Mouse (Mus musculus): Measurements from ENCODE around the gene Cald1. TPM values are rescaled to one million over a fixed set of nuclear protein-coding genes. Genes with fewer than 3 reads are reported as not detected.

Gene Cald1
- polyA plus RNA-seq, 1 experiment from 2014 or later: 59.2 TPM

DNA sequence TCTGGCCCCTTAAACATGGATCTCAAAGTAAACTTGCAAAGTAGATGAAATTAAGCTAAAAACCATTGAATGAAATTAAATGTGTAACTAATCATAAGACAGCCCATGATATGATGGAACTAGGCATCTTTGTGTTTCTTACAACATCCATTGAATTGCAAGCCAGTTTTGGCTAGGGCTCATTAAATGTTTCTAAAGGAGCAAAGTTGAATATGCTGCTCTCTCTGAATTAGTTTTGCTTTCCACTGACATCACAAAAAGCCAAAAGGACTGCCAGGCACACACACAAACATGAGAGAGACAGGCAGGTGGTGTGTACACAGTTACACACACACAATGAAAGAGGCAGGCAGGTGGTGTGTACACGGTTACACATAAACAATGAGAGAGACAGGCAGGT is 127.4 kb downstream of the Cald1 start:
- Histone ChIP-seq H3K9ac (replicated peaks) (no peak overlapping the region), H3K27me3 (replicated peaks) (no peaks in the 10 kb centered on the region), H3K4me3 (replicated peaks) (no peak overlapping the region), H3K36me3 (no peaks in the 10 kb centered on the region), H3K27ac (replicated peaks) (no peak overlapping the region), H3K9me3 (replicated peaks) (no peaks in the 10 kb centered on the region), H3K4me2 (no peak overlapping the region), H3K4me1 (0 out of 2 replicates have a peak, but pooled peaks cover 10% of the 10 kb centered on the region)
- ATAC-seq (ENCODE audit: low FRiP score): no peak
- 78% methylated on average over 1 of the region's 1 CpGs for WGBS

DNA sequence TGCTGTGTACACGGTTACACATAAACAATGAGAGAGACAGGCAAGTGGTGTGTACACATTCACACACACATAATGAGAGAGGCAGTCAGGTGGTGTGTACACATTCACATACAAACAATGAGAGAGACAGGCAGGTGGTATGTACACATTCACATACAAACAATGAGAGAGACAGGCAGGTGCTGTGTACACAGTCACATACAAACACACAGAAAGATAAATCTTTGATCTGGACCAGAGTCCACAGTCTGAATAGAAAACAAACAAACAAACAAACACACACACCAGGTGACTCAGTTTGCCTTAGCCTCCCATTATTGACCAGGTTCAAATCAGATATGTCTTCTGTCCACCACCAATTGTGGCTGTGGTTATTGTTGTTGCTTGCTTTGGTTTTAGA is 127.8 kb downstream of the Cald1 start:
- Histone ChIP-seq H3K4me3 (replicated peaks) (no peak overlapping the region), H3K36me3 (no peaks in the 10 kb centered on the region), H3K27ac (replicated peaks) (no peak overlapping the region), H3K27me3 (replicated peaks) (no peaks in the 10 kb centered on the region), H3K4me2 (no peak overlapping the region), H3K4me1 (peaks cover 13% of the 10 kb centered on the region), H3K9ac (replicated peaks) (no peak overlapping the region), H3K9me3 (replicated peaks) (no peaks in the 10 kb centered on the region)
- 47% methylated on average over 1 of the region's 1 CpGs for WGBS
- ATAC-seq (ENCODE audit: low FRiP score): no peak

DNA sequence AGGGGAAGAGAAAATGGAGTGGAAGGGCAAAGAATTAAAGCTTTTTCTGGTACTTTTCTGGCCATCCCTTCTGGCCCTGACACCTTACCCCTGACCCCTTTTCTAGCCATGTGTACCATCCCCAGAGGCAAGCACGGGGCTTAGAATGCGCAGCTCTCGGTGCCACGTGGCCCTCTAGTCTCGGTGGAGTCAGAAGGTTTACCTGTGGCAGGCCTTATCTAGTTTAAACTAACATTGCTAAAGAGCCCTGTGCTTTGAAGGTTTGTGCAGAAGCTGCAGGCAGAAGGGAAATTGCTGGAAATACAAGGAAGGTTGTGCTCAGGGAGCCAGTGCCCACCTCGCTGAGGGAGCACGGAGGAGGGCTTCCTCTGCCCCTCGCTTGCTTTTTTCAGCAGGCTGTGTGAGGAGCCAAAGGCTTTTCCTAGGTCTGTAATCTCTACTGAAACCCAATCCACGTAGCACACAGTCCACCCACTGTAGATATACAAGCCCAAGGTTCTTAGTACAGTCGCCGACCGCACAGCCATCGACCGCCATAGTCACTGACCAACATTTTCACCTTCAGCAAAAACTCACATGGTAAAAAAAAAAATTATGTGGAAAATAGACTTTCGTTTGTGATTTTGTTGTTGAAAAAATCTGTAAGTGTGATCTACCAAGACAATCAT is 129.2 kb downstream of the Cald1 start:
- no peaks in the 10 kb centered on the region for H3K36me3 ChIP-seq
- H3K4me1 ChIP-seq: peaks cover 23% of the 10 kb centered on the region
- no peak overlapping the region for H3K9ac ChIP-seq (replicated peaks)
- H3K27ac ChIP-seq (replicated peaks): no peak overlapping the region
- H3K27me3 ChIP-seq (replicated peaks): no peaks in the 10 kb centered on the region
- no peak overlapping the region for H3K4me3 ChIP-seq (replicated peaks)
- no peak for ATAC-seq (ENCODE audit: low FRiP score)
- 89% methylated on average over 15 of the region's 15 CpGs for WGBS
- no peak overlapping the region for H3K4me2 ChIP-seq
- H3K9me3 ChIP-seq (replicated peaks): no peaks in the 10 kb centered on the region

DNA sequence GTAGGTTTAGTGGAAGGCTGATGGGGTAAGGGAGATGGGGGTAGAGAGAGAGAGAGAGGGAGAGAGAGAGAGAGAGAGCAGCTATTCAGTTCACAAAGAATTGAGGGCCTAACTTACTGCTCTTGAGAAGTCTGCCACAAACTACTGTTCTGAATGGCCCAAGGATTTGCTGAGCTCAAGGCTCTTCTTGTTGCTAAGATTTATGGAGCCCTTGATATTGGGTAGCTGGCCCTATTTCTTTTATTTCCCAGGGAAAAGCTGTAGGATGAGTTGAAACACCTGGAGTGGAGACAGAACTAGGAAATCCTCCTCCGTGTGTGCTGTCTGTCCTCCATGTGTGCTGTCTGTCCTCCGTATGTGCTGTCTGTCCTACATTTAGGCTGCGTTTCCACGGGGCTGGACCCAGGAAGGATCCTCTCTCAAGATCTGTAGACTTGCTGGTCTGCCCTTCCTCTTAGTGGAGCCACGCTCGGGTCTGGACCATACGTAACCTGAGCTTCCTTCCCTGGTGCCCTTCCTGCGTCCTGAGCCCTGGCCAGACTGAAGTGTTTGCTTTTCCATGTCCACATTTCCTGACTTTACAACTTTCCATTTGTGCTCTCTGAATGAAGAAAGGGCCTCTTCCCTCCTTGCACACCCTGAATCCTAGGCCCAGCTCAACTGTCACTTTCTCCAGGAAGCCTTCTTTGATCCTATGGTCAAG is 131.3 kb downstream of the Cald1 start:
- H3K4me3 ChIP-seq (replicated peaks): no peak overlapping the region
- no peak overlapping the region for H3K27ac ChIP-seq (replicated peaks)
- ATAC-seq (ENCODE audit: low FRiP score): no peak
- no peak overlapping the region for H3K9ac ChIP-seq (replicated peaks)
- no peak overlapping the region for H3K4me2 ChIP-seq
- 78% methylated on average over 8 of the region's 8 CpGs for WGBS
- peaks cover 23% of the 10 kb centered on the region for H3K4me1 ChIP-seq
- H3K36me3 ChIP-seq: no peaks in the 10 kb centered on the region
- H3K27me3 ChIP-seq (replicated peaks): no peaks in the 10 kb centered on the region
- H3K9me3 ChIP-seq (replicated peaks): no peaks in the 10 kb centered on the region

DNA sequence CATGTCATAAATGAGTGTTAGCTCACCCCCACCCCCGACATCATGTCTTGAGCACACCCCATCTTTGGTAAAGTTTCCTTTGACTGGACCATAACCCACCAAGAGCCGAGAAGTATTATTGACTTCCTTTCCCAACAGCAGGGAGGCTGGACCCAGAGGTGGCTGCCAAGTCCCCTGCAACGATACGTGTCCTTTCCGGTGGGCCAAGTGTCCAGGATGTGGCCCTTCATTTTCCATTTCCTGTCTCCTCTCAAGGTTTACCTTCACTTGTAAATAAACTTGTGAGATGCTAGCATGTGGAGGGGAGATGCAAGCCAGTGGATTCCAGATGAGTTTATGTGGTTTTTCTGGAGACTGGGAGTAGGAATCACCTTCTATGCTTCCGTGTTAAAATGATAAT is 132.7 kb downstream of the Cald1 start:
- Histone ChIP-seq H3K27ac (replicated peaks) (peak overlapping the region; percentile 24; the same call in 1 of the 2 replicates), H3K36me3 (no peaks in the 10 kb centered on the region), H3K4me1 (peaks cover 23% of the 10 kb centered on the region), H3K27me3 (replicated peaks) (no peaks in the 10 kb centered on the region), H3K4me2 (peak overlapping the region; percentile 30; the same call in 1 of the 2 replicates), H3K4me3 (replicated peaks) (no peak overlapping the region), H3K9ac (replicated peaks) (no peak overlapping the region), H3K9me3 (replicated peaks) (no peaks in the 10 kb centered on the region)
- WGBS: 68% methylated on average over 6 of the region's 6 CpGs
- no peak for ATAC-seq (ENCODE audit: low FRiP score)

DNA sequence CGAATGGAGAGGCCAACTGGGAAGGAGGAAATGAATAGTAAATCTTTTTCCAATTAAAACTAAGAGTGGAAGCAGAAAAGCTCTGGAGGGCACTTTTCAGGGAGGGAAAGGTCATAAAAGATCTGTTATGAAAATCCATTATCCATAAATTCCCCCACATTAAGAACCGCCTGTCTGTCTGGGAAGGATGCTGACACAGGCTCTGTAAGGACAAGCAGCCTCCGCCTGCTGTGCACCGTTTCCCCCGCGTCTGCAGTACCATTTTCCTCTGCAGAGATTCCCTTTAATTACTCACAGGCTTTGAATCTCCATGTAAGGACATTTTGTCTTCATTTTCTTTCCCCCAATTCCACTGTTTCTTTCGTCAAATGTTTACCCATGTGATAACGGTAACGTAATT is 133.2 kb downstream of the Cald1 start:
- peaks cover 23% of the 10 kb centered on the region for H3K4me1 ChIP-seq
- no peaks in the 10 kb centered on the region for H3K36me3 ChIP-seq
- H3K9me3 ChIP-seq (replicated peaks): no peaks in the 10 kb centered on the region
- 40% methylated on average over 9 of the region's 9 CpGs for WGBS
- H3K27me3 ChIP-seq (replicated peaks): no peaks in the 10 kb centered on the region
- peak; percentile 81; the same call in 1 of the 2 replicates for ATAC-seq (ENCODE audit: low FRiP score)
- H3K4me2 ChIP-seq: peak overlapping the region; percentile 30
- H3K4me3 ChIP-seq (replicated peaks): no peak overlapping the region
- no peak overlapping the region for H3K9ac ChIP-seq (replicated peaks)
- peak overlapping the region; percentile 24; the same call in 1 of the 2 replicates for H3K27ac ChIP-seq (replicated peaks)

DNA sequence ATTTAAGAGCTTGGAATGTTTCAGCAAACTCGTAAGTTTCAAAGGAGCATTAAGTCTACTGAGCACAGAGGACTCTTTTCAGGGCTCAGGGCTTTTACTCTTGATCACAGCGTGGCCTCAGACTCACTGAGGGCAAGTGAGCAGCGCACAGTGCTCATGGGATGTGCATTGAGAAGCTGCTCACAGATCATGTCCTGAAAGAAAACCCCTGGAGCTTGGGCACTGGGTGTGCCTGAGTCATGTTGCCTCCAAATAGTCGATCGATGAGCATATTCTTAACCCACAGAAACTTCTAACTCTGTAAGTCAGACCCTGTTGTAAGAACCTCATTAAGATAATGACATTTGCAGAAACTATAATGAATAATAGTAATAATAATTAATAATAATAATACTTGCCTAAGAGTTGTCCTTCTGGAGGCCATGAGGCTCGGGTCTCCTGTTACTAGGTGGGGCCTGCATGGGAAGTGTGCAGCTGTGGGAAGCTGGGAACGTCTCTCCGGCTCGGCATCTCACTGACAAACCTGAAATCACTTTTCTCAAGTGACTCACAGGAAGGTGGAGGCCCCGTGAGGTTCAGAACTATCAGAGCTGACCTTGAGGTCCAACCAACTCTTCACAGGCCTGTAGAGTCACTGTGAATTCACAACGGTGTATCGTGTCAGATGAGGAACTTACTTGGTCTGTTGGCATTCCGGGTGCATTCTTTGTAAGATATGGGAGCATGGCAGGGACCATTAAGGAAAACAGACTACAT is 136.8 kb downstream of the Cald1 start:
- WGBS: 91% methylated on average over 13 of the region's 13 CpGs
- H3K4me2 ChIP-seq: no peak overlapping the region

DNA sequence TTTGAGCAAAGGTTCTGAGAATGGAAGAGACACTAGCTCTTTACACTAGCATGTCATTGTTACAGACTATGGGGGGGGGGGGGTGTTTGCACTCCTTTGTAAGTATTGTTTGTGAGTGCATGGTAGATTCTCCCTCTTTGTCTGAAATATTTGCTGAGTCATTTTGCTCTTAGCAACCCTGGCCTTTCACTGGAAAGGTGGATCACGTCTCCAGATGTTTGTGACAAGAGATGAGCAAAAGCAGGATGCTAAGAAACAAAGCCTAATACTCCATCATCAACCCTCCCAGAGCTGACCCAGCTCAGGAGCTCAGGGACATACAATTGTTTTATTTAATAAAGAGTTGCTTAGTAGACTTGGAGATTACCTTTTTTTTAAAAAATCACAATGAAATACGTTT is 138.6 kb downstream of the Cald1 start:
- ATAC-seq (ENCODE audit: low FRiP score): no peak
- no peaks in the 10 kb centered on the region for H3K9me3 ChIP-seq (replicated peaks)
- WGBS: 64% methylated on average over 2 of the region's 2 CpGs
- H3K9ac ChIP-seq (replicated peaks): no peak overlapping the region
- H3K4me2 ChIP-seq: no peak overlapping the region
- H3K36me3 ChIP-seq: no peaks in the 10 kb centered on the region
- peaks cover 1% of the 10 kb centered on the region; the same call in 1 of the 2 replicates for H3K4me1 ChIP-seq
- H3K27me3 ChIP-seq (replicated peaks): no peaks in the 10 kb centered on the region
- H3K4me3 ChIP-seq (replicated peaks): no peak overlapping the region
- no peak overlapping the region for H3K27ac ChIP-seq (replicated peaks)

More for the DNA sequence above, 136.8 kb downstream of the Cald1 start:
- Histone ChIP-seq H3K9ac (replicated peaks) (no peak overlapping the region), H3K27ac (replicated peaks) (no peak overlapping the region), H3K36me3 (no peaks in the 10 kb centered on the region), H3K4me3 (replicated peaks) (no peak overlapping the region), H3K27me3 (replicated peaks) (no peaks in the 10 kb centered on the region), H3K9me3 (replicated peaks) (no peaks in the 10 kb centered on the region), H3K4me1 (peaks cover 18% of the 10 kb centered on the region)
- no peak for ATAC-seq (ENCODE audit: low FRiP score)

DNA sequence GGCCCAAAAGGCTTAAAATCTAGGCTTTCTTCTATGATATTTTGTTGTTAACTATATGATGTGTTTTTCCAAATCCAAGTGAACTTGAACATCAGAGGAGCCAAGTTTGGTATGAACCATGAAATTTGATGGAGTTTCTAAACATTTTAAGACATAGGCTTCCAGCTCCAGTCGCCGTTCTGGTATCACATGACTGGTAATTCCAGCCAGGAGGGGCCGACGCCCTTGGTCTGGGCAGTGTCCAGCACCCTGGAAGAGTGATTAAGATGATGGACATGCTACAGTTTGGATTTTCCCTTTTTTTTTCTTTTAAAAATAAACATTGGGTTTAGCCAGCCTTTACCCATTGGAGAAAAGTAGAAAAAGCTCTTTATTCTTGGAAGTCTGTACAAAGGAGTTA is 145.6 kb downstream of the Cald1 start:
- no peak overlapping the region for H3K27ac ChIP-seq (replicated peaks)
- H3K9me3 ChIP-seq (replicated peaks): no peaks in the 10 kb centered on the region
- no peaks in the 10 kb centered on the region for H3K27me3 ChIP-seq (replicated peaks)
- H3K4me1 ChIP-seq: no peaks in the 10 kb centered on the region
- no peak overlapping the region for H3K4me3 ChIP-seq (replicated peaks)
- no peak overlapping the region for H3K9ac ChIP-seq (replicated peaks)
- no peaks in the 10 kb centered on the region for H3K36me3 ChIP-seq
- 94% methylated on average over 4 of the region's 4 CpGs for WGBS
- ATAC-seq (ENCODE audit: low FRiP score): no peak
- H3K4me2 ChIP-seq: no peak overlapping the region

DNA sequence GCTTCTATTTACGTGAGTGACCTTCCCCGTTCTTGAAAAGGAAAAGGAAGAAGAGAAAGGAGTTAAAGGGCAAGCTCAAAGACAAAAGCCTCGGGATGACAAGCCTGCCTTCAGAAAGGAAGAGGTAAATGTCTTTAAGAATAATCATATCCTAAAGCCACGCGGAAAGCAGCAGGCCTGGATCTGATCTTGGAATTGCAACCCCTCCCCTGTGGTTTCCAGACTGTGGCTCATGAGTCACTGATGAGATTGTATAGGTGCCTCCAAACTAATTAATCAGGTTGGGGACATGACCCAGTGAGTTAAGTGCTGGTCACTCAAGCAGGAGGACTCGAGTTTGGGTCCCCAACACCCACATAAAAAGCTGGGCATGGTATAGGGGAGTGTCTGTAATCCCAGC is 149.5 kb downstream of the Cald1 start:
- Histone ChIP-seq H3K36me3 (no peaks in the 10 kb centered on the region), H3K27me3 (replicated peaks) (no peaks in the 10 kb centered on the region), H3K4me3 (replicated peaks) (no peak overlapping the region), H3K4me1 (no peaks in the 10 kb centered on the region), H3K4me2 (no peak overlapping the region), H3K9ac (replicated peaks) (no peak overlapping the region), H3K9me3 (replicated peaks) (no peaks in the 10 kb centered on the region), H3K27ac (replicated peaks) (no peak overlapping the region)
- WGBS: 74% methylated on average over 6 of the region's 6 CpGs
- ATAC-seq (ENCODE audit: low FRiP score): no peak

DNA sequence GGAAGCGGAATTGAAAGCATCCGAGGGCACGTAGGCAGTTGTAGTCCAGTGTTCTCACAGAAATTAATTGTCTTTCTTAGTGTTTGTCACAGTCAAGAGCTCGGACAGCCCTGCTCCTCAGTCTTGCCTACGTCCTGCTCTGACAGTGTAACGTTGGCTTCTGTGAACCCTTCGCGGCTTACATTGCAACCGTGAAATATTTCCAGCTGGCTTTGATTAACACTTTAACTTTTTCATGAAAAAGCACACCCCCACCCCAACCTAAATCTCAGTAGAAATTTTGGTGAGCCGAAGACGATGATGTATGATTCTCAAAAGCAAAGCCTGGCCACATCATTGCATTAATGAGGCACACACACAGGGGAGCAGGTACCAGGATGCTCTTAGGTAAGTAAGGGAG is 150.3 kb downstream of the Cald1 start:
- H3K9me3 ChIP-seq (replicated peaks): no peaks in the 10 kb centered on the region
- WGBS: 91% methylated on average over 11 of the region's 11 CpGs
- H3K4me2 ChIP-seq: no peak overlapping the region
- H3K9ac ChIP-seq (replicated peaks): no peak overlapping the region
- H3K27me3 ChIP-seq (replicated peaks): no peaks in the 10 kb centered on the region
- H3K4me1 ChIP-seq: no peaks in the 10 kb centered on the region
- H3K27ac ChIP-seq (replicated peaks): no peak overlapping the region
- H3K36me3 ChIP-seq: no peaks in the 10 kb centered on the region
- no peak overlapping the region for H3K4me3 ChIP-seq (replicated peaks)
- no peak for ATAC-seq (ENCODE audit: low FRiP score)

DNA sequence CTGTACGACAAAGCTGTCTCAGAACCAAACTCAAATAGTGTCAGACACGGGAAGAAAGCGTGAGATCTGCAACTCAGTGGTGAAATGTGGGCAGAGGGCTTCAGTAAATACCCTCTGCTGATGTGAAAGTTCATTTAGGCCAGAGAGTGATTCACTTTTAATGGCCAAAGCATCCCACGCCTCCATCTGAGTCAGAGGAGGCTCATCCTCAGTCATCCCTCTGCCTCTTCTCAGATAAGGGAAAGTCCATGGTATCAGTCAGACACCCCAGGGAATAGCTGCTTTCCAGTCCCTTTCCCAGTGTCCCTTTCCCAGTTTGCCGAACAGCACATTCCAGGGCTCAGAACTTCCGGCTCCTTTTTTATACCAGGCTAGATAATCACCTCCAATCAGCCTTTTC is 151.2 kb downstream of the Cald1 start:
- ATAC-seq (ENCODE audit: low FRiP score): no peak
- 82% methylated on average over 6 of the region's 6 CpGs for WGBS
- no peak overlapping the region for H3K4me3 ChIP-seq (replicated peaks)
- no peaks in the 10 kb centered on the region for H3K27me3 ChIP-seq (replicated peaks)
- H3K27ac ChIP-seq (replicated peaks): no peak overlapping the region
- H3K4me2 ChIP-seq: no peak overlapping the region
- no peaks in the 10 kb centered on the region for H3K9me3 ChIP-seq (replicated peaks)
- no peak overlapping the region for H3K9ac ChIP-seq (replicated peaks)
- H3K4me1 ChIP-seq: no peaks in the 10 kb centered on the region
- H3K36me3 ChIP-seq: no peaks in the 10 kb centered on the region
